Mouse (Mus musculus): ENCODE results near the gene Capn5. TPM values are rescaled to one million over a fixed set of nuclear protein-coding genes. Genes with fewer than 3 reads are reported as not detected.

Gene Capn5
- polyA plus RNA-seq, 1 experiment from 2014 or later, result 13.0 TPM

GRCm38 (mm10) chr7:98172661-98173060 is 5.4 kb downstream of the Capn5 start:
- no peaks in the 10 kb centered on the region for H3K27me3 ChIP-seq (ENCODE audit: insufficient read depth, low read length)
- H3K9me3 ChIP-seq (replicated peaks; ENCODE audit: low read length), result no peaks in the 10 kb centered on the region
- no peak for DNase-seq (ENCODE audit: low spot score)
- 68% methylated on average over 8 of the region's 8 CpGs for WGBS
- no peak overlapping the region for H3K9ac ChIP-seq (ENCODE audit: low read depth, low read length)
- no peaks in the 10 kb centered on the region for H3K36me3 ChIP-seq (ENCODE audit: insufficient read depth, low read length)
- H3K4me1 ChIP-seq (replicated peaks; ENCODE audit: insufficient read depth, low read length), result peaks cover 17% of the 10 kb centered on the region
- peak overlapping the region; percentile 58; the same call in 1 of the 2 replicates for H3K27ac ChIP-seq
- ATAC-seq (replicated peaks; ENCODE audit: low FRiP score, low read depth), result no peak
- H3K4me2 ChIP-seq (ENCODE audit: low read length), result no peak overlapping the region
- no peak overlapping the region for H3K4me3 ChIP-seq (replicated peaks; ENCODE audit: low read depth, low read length)
- no peak for TF ChIP-seq CTCF (IDR thresholded peaks at IDR 0.05; ENCODE audit: low read depth)

GRCm38 (mm10) chr7:98171141-98172073 is 6.7 kb downstream of the Capn5 start:
- Histone ChIP-seq H3K4me2 (ENCODE audit: low read length) (no peak overlapping the region), H3K4me3 (replicated peaks; ENCODE audit: low read depth, low read length) (no peak overlapping the region), H3K36me3 (ENCODE audit: insufficient read depth, low read length) (no peaks in the 10 kb centered on the region), H3K27me3 (ENCODE audit: insufficient read depth, low read length) (no peaks in the 10 kb centered on the region), H3K9ac (ENCODE audit: low read depth, low read length) (no peak overlapping the region), H3K4me1 (replicated peaks; ENCODE audit: insufficient read depth, low read length) (peaks cover 13% of the 10 kb centered on the region; the same call in 1 of the 2 replicates), H3K9me3 (replicated peaks; ENCODE audit: low read length) (no peaks in the 10 kb centered on the region), H3K27ac (peak overlapping the region; percentile 47)
- 68% methylated on average over 6 of the region's 6 CpGs for WGBS
- no peak for TF ChIP-seq CTCF (IDR thresholded peaks at IDR 0.05; ENCODE audit: low read depth)
- DNase-seq (ENCODE audit: low spot score), result no peak
- ATAC-seq (replicated peaks; ENCODE audit: low FRiP score, low read depth), result peak; percentile 52; the same call in 1 of the 2 replicates

GRCm38 (mm10) chr7:98164999-98165528 is 13.0 kb downstream of the Capn5 start:
- ATAC-seq (replicated peaks; ENCODE audit: low FRiP score, low read depth) (peak; percentile 69), DNase-seq (ENCODE audit: low spot score) (no peak)
- Histone ChIP-seq H3K4me2 (ENCODE audit: low read length) (no peak overlapping the region), H3K27me3 (ENCODE audit: insufficient read depth, low read length) (no peaks in the 10 kb centered on the region), H3K9me3 (replicated peaks; ENCODE audit: low read length) (no peaks in the 10 kb centered on the region), H3K36me3 (ENCODE audit: insufficient read depth, low read length) (no peaks in the 10 kb centered on the region), H3K4me3 (replicated peaks; ENCODE audit: low read depth, low read length) (no peak overlapping the region), H3K9ac (ENCODE audit: low read depth, low read length) (peak overlapping the region; percentile 36; the same call in 1 of the 2 replicates), H3K4me1 (replicated peaks; ENCODE audit: insufficient read depth, low read length) (peaks cover 35% of the 10 kb centered on the region), H3K27ac (peak overlapping the region; percentile 75)
- 33% methylated on average over 10 of the region's 10 CpGs for WGBS
- peak; percentile 20; the same call in 1 of the 2 replicates for TF ChIP-seq CTCF (IDR thresholded peaks at IDR 0.05; ENCODE audit: low read depth)

- Histone ChIP-seq H3K27me3 (ENCODE audit: insufficient read depth, low read length) (no peaks in the 10 kb centered on the region), H3K4me1 (replicated peaks; ENCODE audit: insufficient read depth, low read length) (peaks cover 36% of the 10 kb centered on the region), H3K4me3 (replicated peaks; ENCODE audit: low read depth, low read length) (no peak overlapping the region), H3K36me3 (ENCODE audit: insufficient read depth, low read length) (no peaks in the 10 kb centered on the region), H3K27ac (peak overlapping the region; percentile 75), H3K4me2 (ENCODE audit: low read length) (no peak overlapping the region), H3K9ac (ENCODE audit: low read depth, low read length) (no peak overlapping the region), H3K9me3 (replicated peaks; ENCODE audit: low read length) (no peaks in the 10 kb centered on the region)
- no peak for ATAC-seq (replicated peaks; ENCODE audit: low FRiP score, low read depth)
- no peak for DNase-seq (ENCODE audit: low spot score)
- WGBS, result 75% methylated on average over 9 of the region's 9 CpGs
- no peak for TF ChIP-seq CTCF (IDR thresholded peaks at IDR 0.05; ENCODE audit: low read depth)
Observed at GRCm38 (mm10) chr7:98164382-98164998, 13.6 kb downstream of the Capn5 start.

DNA sequence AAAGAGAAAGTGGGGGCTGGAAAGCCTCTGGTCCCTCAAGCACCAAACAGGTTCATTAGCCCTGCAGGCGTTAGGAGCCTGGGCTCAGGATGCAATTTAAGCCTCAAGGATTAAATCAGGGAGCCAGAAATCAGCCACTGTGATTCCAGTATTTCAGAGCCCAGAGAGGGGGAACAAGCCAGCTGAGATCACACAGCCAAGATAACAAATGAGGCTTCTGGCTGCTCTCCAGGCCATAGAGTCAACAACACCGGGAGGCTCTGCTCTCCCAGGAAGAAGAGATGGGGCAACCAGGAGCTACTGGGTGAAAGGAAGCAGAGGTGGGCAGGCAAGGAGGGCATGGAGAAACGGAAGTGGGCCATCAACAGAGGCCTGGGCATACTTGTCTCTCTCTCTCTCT is 14.4 kb downstream of the Capn5 start:
- Histone ChIP-seq H3K4me3 (replicated peaks; ENCODE audit: low read depth, low read length) (no peak overlapping the region), H3K9me3 (replicated peaks; ENCODE audit: low read length) (no peaks in the 10 kb centered on the region), H3K4me2 (ENCODE audit: low read length) (no peak overlapping the region), H3K27me3 (ENCODE audit: insufficient read depth, low read length) (no peaks in the 10 kb centered on the region), H3K9ac (ENCODE audit: low read depth, low read length) (no peak overlapping the region), H3K4me1 (replicated peaks; ENCODE audit: insufficient read depth, low read length) (peaks cover 39% of the 10 kb centered on the region), H3K27ac (peak overlapping the region; percentile 19; the same call in 1 of the 2 replicates), H3K36me3 (ENCODE audit: insufficient read depth, low read length) (no peaks in the 10 kb centered on the region)
- ATAC-seq (replicated peaks; ENCODE audit: low FRiP score, low read depth), result no peak
- 54% methylated on average over 3 of the region's 3 CpGs for WGBS
- no peak for TF ChIP-seq CTCF (IDR thresholded peaks at IDR 0.05; ENCODE audit: low read depth)
- DNase-seq (ENCODE audit: low spot score), result no peak

DNA sequence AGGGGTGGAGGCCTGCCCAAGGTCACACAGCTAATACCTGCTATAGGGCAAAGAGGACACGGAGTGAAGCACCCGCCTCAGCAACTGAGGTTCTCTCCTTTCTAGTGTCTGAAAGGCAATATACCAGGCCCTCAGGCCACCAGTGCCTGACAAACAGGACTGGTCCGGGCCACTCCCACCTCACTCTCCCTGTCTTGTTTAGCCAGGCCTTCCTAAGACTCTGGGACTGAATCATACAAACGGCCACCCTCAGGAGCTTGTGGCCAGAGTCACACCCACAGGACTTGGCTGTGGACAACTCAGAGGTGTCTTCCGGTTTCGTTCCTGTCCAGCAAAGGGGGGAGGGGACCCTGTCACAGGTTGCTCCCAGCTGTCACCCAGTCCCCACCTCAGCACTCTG is 15.8 kb downstream of the Capn5 start:
- 0 out of 2 replicates have a peak overlapping the region, but pooled peaks have one; percentile 6 for H3K27ac ChIP-seq
- 55% methylated on average over 6 of the region's 6 CpGs for WGBS
- peaks cover 43% of the 10 kb centered on the region for H3K4me1 ChIP-seq (replicated peaks; ENCODE audit: insufficient read depth, low read length)

More for the DNA sequence above, 15.8 kb downstream of the Capn5 start:
- Histone ChIP-seq H3K9ac (ENCODE audit: low read depth, low read length) (no peak overlapping the region), H3K4me2 (ENCODE audit: low read length) (no peak overlapping the region), H3K4me3 (replicated peaks; ENCODE audit: low read depth, low read length) (no peak overlapping the region), H3K36me3 (ENCODE audit: insufficient read depth, low read length) (no peaks in the 10 kb centered on the region), H3K27me3 (ENCODE audit: insufficient read depth, low read length) (no peaks in the 10 kb centered on the region), H3K9me3 (replicated peaks; ENCODE audit: low read length) (no peaks in the 10 kb centered on the region)
- no peak for TF ChIP-seq CTCF (IDR thresholded peaks at IDR 0.05; ENCODE audit: low read depth)
- ATAC-seq (replicated peaks; ENCODE audit: low FRiP score, low read depth), result no peak
- DNase-seq (ENCODE audit: low spot score), result no peak

Data from kidney, postnatal 0 days (tissue).